Mouse (Mus musculus) stomach, embryonic 16.5 days (tissue): ENCODE results near the gene Rps6ka4. TPM values are rescaled to one million over a fixed set of nuclear protein-coding genes. Genes with fewer than 3 reads are reported as not detected.

Experiments
- ATAC-seq: fragments of 200-750 bp; cut with Nextera tagmentation; 2 replicates; pipeline ENCODE4 v1.8.0; 2017; ENCODE audit warnings: moderate number of reproducible peaks, moderate TSS enrichment; ENCODE audit not compliant: insufficient read depth, low FRiP score
- H3K27ac ChIP-seq: fragments of 300-500 bp; sonication (generic); 2 replicates; pipeline ENCODE4 v1.5.1; 2014; ENCODE audit warnings: low read length
- H3K27me3 ChIP-seq: fragments of 300-500 bp; sonication (generic); 2 replicates; pipeline ENCODE4 v1.6.1; 2014; ENCODE audit warnings: low read length, control low read depth, mixed read lengths; ENCODE audit not compliant: control insufficient read depth, insufficient read depth
- H3K36me3 ChIP-seq: fragments of 300-500 bp; sonication (generic); 2 replicates; pipeline ENCODE4 v1.6.1; 2014; ENCODE audit warnings: low read length; ENCODE audit not compliant: control insufficient read depth, insufficient read depth
- H3K4me1 ChIP-seq: fragments of 300-500 bp; sonication (generic); 2 replicates; pipeline ENCODE4 v1.6.1; 2014; ENCODE audit warnings: low read length, control low read depth, mixed read lengths; ENCODE audit not compliant: control insufficient read depth, insufficient read depth
- H3K4me2 ChIP-seq: fragments of 300-500 bp; sonication (generic); 2 replicates; pipeline ENCODE4 v1.6.1; 2014; ENCODE audit warnings: low read depth, low read length, mixed read lengths
- H3K4me3 ChIP-seq: fragments of 300-500 bp; sonication (generic); replicated peaks from 2 replicates; pipeline ENCODE4 v1.5.1; 2014; ENCODE audit warnings: mild to moderate bottlenecking, low read length
- H3K9ac ChIP-seq: fragments of 300-500 bp; sonication (generic); 2 replicates; pipeline ENCODE4 v1.6.1; 2014; ENCODE audit warnings: low read length
- H3K9me3 ChIP-seq: fragments of 300-500 bp; sonication (generic); replicated peaks from 2 replicates; pipeline ENCODE4 v1.6.1; 2016; ENCODE audit warnings: low read length, control low read depth; ENCODE audit not compliant: control insufficient read depth
- WGBS: fragments of 180-500 bp; shearing (Covaris S2); extraction: QIAGEN DNeasy Blood & Tissue Kit; methylation state at CpG from one replicate; pipeline ENCODE4 v1.1.7; 2014; 5-methylcytosine and 5-hydroxymethylcytosine counted together
- polyA plus RNA-seq: library from polyadenylated mRNA; unstranded; fragments of >200 nt; fragmentation: Nextera tagmentation; extraction: Ambion mirVana; gene quantifications from 2 replicates; pipeline ENCODE4 v1.2.1, GENCODE M21; 2015

The Rps6ka4 gene
- polyA plus RNA-seq, 1 experiment from 2014 or later = 35.5 TPM

DNA sequence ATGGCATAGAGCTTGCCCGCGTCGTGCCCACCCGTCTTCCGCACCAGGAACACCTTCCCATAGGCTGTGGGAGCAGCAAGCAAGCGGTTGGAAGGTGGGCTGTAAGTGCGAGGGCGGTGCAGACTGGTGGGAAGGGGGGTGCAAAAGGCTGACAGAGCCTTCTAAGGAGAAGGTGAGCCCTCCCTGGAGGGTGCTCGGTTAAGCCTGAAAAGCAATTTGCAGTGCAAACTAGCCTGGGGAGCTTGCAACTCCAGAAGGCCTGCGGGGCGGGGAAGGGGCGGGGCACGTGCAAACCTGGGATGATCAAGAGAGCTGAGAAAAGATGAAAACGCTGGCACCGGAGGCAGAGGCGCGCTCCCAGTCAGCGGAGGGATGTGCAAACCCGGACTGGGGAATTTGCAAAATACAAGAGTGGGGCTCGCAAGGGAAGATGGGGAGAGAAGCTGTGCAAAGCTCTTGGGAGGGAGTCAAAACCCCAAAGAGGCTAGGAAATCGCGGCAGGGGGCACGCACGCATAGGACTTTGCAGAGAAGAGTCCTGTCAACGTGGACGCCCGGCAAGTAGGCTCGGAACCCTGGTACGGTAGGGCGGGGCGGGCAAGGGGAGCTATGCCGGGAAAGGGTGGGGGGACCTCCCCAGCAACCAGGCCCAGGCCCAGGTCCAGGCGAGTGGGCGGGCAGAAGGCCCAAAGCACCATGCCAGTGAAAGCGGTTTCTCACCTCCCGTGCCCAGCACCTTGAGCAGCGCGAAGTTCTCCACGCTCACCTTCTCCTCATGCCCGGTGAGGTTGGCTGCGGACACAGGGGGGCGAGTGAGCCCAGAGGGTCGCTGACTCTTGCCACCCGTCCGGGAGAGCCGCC, 591 bp downstream of the Rps6ka4 start:
- Histone ChIP-seq H3K9ac (peak overlapping the region; percentile 93), H3K4me1 (peaks cover 14% of the 10 kb centered on the region), H3K9me3 (no peaks in the 10 kb centered on the region), H3K27ac (peak overlapping the region; percentile 73), H3K4me3 (peak overlapping the region; percentile 85), H3K36me3 (peaks cover 16% of the 10 kb centered on the region), H3K4me2 (peak overlapping the region; percentile 93), H3K27me3 (no peaks in the 10 kb centered on the region; the same call in 1 of the 2 replicates)
- 3% methylated on average over 44 of the region's 46 CpGs for WGBS
- peak; percentile 34 for ATAC-seq

- H3K9ac ChIP-seq = no peak overlapping the region
- peaks cover 5% of the 10 kb centered on the region for H3K4me1 ChIP-seq
- peaks cover 30% of the 10 kb centered on the region for H3K27me3 ChIP-seq
- H3K27ac ChIP-seq = no peak overlapping the region
- H3K4me2 ChIP-seq = no peak overlapping the region
- no peaks in the 10 kb centered on the region for H3K9me3 ChIP-seq
- ATAC-seq = no peak
- H3K4me3 ChIP-seq = no peak overlapping the region
- 84% methylated on average over 8 of the region's 8 CpGs for WGBS
- H3K36me3 ChIP-seq = peaks cover 30% of the 10 kb centered on the region
Observed at GRCm38 (mm10) chr19:6832363-6832762, 8.1 kb downstream of the Rps6ka4 start.

GRCm38 (mm10) chr19:6831331-6831730, 9.1 kb downstream of the Rps6ka4 start:
- WGBS = 38% methylated on average over 17 of the region's 17 CpGs
- ATAC-seq = no peak; the same call in 1 of the 2 replicates
- no peak overlapping the region for H3K9ac ChIP-seq
- H3K27me3 ChIP-seq = peaks cover 30% of the 10 kb centered on the region
- no peak overlapping the region for H3K27ac ChIP-seq
- no peak overlapping the region for H3K4me2 ChIP-seq
- H3K4me1 ChIP-seq = peaks cover 5% of the 10 kb centered on the region
- H3K4me3 ChIP-seq = no peak overlapping the region
- no peaks in the 10 kb centered on the region for H3K9me3 ChIP-seq
- peaks cover 26% of the 10 kb centered on the region for H3K36me3 ChIP-seq

- Histone ChIP-seq H3K27ac (no peak overlapping the region), H3K9ac (no peak overlapping the region), H3K9me3 (no peaks in the 10 kb centered on the region), H3K4me3 (no peak overlapping the region), H3K36me3 (peaks cover 26% of the 10 kb centered on the region), H3K27me3 (peaks cover 30% of the 10 kb centered on the region), H3K4me1 (peaks cover 5% of the 10 kb centered on the region), H3K4me2 (no peak overlapping the region)
- 34% methylated on average over 38 of the region's 38 CpGs for WGBS
- no peak for ATAC-seq
Observed at GRCm38 (mm10) chr19:6830556-6831316, 9.7 kb downstream of the Rps6ka4 start.

DNA sequence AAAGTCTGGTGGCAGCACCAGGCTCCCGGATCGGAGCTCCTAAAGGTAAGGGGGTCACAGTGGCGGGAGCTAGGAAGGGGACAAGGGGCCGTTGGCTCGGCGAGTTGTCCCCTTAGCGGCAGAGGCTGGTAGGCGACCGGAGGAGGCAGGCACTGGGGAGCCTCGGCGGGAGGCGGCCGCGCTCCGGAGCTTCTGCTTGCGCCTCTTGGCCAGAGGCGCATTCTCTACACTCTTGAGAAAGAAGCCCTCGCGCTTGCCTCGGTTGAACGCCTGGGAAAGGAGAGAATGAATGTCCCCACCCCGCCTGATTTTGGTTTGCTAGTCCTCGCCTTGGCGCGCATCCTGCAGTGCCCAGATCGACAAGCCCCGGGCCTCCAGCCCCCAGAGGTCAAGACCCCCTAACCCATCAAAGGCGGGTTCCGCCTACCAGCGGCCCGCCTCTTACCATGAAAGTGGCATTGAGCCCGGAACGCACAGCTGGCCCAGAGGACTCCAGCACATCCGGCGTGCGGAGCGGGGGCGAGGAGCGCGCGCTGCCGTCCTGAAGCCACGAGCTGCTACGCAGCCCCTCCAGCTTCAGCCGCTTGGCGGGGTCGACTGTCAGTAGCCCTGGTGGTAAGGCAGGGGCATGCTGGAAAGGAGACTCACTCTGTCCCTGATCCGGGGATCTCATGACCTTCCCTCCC, 10.4 kb downstream of the Rps6ka4 start:
- H3K27me3 ChIP-seq = peaks cover 30% of the 10 kb centered on the region
- no peak overlapping the region for H3K9ac ChIP-seq
- no peaks in the 10 kb centered on the region for H3K9me3 ChIP-seq
- peaks cover 22% of the 10 kb centered on the region for H3K36me3 ChIP-seq
- 28% methylated on average over 48 of the region's 48 CpGs for WGBS
- H3K27ac ChIP-seq = no peak overlapping the region
- H3K4me3 ChIP-seq = 0 out of 2 replicates have a peak overlapping the region, but pooled peaks have one; percentile 8
- H3K4me1 ChIP-seq = peaks cover 5% of the 10 kb centered on the region
- peak overlapping the region; percentile 40; the same call in 1 of the 2 replicates for H3K4me2 ChIP-seq
- ATAC-seq = no peak

DNA sequence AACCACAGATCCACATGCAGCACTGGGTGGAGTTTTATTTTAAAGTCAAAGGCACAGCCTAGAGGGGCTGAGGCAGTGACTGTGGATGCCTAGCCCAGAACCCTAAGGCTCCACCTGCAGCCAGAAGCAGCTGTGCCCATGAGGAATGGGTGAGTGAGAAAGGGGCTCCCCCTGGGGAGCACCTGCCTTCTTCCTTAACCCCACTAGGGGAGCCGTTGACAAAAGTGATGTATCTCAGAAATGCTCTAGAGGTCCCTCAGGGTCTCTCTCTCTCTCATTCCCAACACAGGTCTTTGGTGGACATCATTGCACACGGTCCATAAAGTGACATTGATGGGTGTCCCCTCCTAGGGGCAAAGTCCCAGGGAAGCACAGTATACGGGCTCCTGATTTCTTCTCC, 11.4 kb downstream of the Rps6ka4 start:
- peaks cover 17% of the 10 kb centered on the region; the same call in 1 of the 2 replicates for H3K36me3 ChIP-seq
- no peak overlapping the region for H3K9ac ChIP-seq
- 45% methylated on average over 3 of the region's 3 CpGs for WGBS
- peaks cover 5% of the 10 kb centered on the region for H3K4me1 ChIP-seq
- H3K27me3 ChIP-seq = peaks cover 30% of the 10 kb centered on the region
- no peak for ATAC-seq
- H3K4me3 ChIP-seq = no peak overlapping the region
- no peaks in the 10 kb centered on the region for H3K9me3 ChIP-seq
- no peak overlapping the region for H3K27ac ChIP-seq
- H3K4me2 ChIP-seq = no peak overlapping the region

DNA sequence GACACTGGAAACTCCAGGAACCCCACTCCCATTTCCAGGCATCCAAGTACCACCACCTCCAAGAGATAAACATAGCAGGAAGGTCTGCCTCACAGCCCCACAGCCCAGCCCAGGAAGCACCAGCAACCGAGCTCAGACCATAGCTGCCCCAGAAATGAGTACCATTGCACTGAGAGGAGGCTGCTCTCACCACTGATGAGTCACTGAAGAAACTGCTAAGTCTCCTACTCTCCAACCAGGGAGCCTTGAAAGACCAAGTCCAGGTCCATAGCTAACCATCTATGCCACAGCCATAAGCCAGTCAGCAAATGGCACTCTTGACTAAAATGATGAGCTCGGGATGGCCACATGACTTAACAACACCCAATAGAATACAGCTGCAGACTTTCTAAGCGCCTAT, 13.8 kb downstream of the Rps6ka4 start:
- no peak for ATAC-seq
- 78% methylated on average over 3 of the region's 3 CpGs for WGBS
- peaks cover 12% of the 10 kb centered on the region; the same call in 1 of the 2 replicates for H3K36me3 ChIP-seq
- H3K9me3 ChIP-seq = no peaks in the 10 kb centered on the region
- no peak overlapping the region for H3K4me2 ChIP-seq
- H3K4me1 ChIP-seq = peaks cover 5% of the 10 kb centered on the region
- no peak overlapping the region for H3K4me3 ChIP-seq
- no peak overlapping the region for H3K27ac ChIP-seq
- H3K27me3 ChIP-seq = peaks cover 22% of the 10 kb centered on the region
- H3K9ac ChIP-seq = no peak overlapping the region

GRCm38 (mm10) chr19:6825384-6825783, 15.1 kb downstream of the Rps6ka4 start:
- H3K4me2 ChIP-seq = no peak overlapping the region
- 77% methylated on average over 6 of the region's 6 CpGs for WGBS
- H3K27me3 ChIP-seq = peaks cover 9% of the 10 kb centered on the region; the same call in 1 of the 2 replicates
- no peak overlapping the region for H3K27ac ChIP-seq
- H3K4me1 ChIP-seq = peaks cover 4% of the 10 kb centered on the region
- no peak for ATAC-seq
- no peaks in the 10 kb centered on the region for H3K9me3 ChIP-seq
- no peak overlapping the region for H3K4me3 ChIP-seq
- no peak overlapping the region for H3K9ac ChIP-seq
- peaks cover 6% of the 10 kb centered on the region; the same call in 1 of the 2 replicates for H3K36me3 ChIP-seq
